Mouse (Mus musculus) heart, postnatal 14 days (tissue): ENCODE measurements around the gene Chrm1. TPM values are rescaled to one million over a fixed set of nuclear protein-coding genes. Genes with fewer than 3 reads are reported as not detected.
A peak's percentile ranks its signal among the peaks of the same experiment; 100 is the strongest.
"Not testable (repeated sequence)": the region's sequence is repeated elsewhere in the genome, so short reads cannot be mapped to it uniquely, and the experiment has no call there.

Experiments
- DNase-seq, 2 experiments: peaks; one replicate each; pipeline ENCODE4 v3.0.0; 2021 to 2022
- intact Hi-C: fragments of 180-260 bp; cut with DNase I; formaldehyde crosslinking; loops from one replicate; pipeline ENCODE4 v1.15.1; 2025
- total RNA-seq, 2 experiments: library from RNA; stranded (reverse); gene quantifications; 2 replicates each; pipeline ENCODE4 v1.2.3; 2021

The Chrm1 gene
- total RNA-seq, 2 experiments from 2014 or later, result 0.05 TPM; not detected in 1

- DNase-seq, result peak in 1 of 2 experiments; percentile 46
- intact Hi-C loops, result loop anchor here (5.0 kb wide), 1 partner anchor 102 kb away; the partner anchor contains the start of gene Ttc9c
These were observed 51.3 kb downstream of the Chrm1 start for GRCm38 (mm10) chr19:8714653-8715481.

- no peak for DNase-seq
- intact Hi-C loops, result loop anchor here (5.0 kb wide), 1 partner anchor 101 kb away; the partner anchor contains the start of gene Ttc9c
These were observed 52.5 kb downstream of the Chrm1 start for GRCm38 (mm10) chr19:8715868-8716766.

GRCm38 (mm10) chr19:8716767-8717475 lies 53.3 kb downstream of the Chrm1 start:
- intact Hi-C loops, result loop anchor here (5.0 kb wide), 1 partner anchor 100 kb away; the partner anchor contains the start of gene Ttc9c

GRCm38 (mm10) chr19:8718357-8718756 lies 54.8 kb downstream of the Chrm1 start:
- intact Hi-C loops, result loop anchor here (5.0 kb wide), 1 partner anchor 99 kb away; the partner anchor contains the start of gene Ttc9c
- DNase-seq, result peak; percentile 70 to 78

More at GRCm38 (mm10) chr19:8716767-8717475, 53.3 kb downstream of the Chrm1 start:
- DNase-seq, result no peak

GRCm38 (mm10) chr19:8719037-8719436 lies 55.4 kb downstream of the Chrm1 start:
- not testable (repeated sequence) for DNase-seq
- intact Hi-C loops, result loop anchor here (5.0 kb wide), 1 partner anchor 98 kb away; the partner anchor contains the start of gene Ttc9c

- DNase-seq, result no peak
- intact Hi-C loops, result loop anchor here (10.0 kb wide), 1 partner anchor 383 kb away; no protein-coding TSS in a partner anchor
These were observed 57.8 kb downstream of the Chrm1 start for GRCm38 (mm10) chr19:8721378-8721777.

- intact Hi-C loops, result loop anchor here (10.0 kb wide), 1 partner anchor 383 kb away; no protein-coding TSS in a partner anchor
- no peak for DNase-seq
These were observed 58.4 kb downstream of the Chrm1 start for GRCm38 (mm10) chr19:8722021-8722420.

GRCm38 (mm10) chr19:8722559-8722906 lies 58.9 kb downstream of the Chrm1 start:
- intact Hi-C loops, result loop anchor here (10.0 kb wide), 1 partner anchor 382 kb away; no protein-coding TSS in a partner anchor
- DNase-seq, result no peak

GRCm38 (mm10) chr19:8722907-8723573 lies 59.5 kb downstream of the Chrm1 start, which contains the start of gene Slc3a2:
Gene Slc3a2 (minus strand): TSS chr19:8723369.
- peak; percentile 93 to 94 for DNase-seq
- intact Hi-C loops, result loop anchor here (10.0 kb wide), 1 partner anchor 382 kb away; no protein-coding TSS in a partner anchor

GRCm38 (mm10) chr19:8723574-8724346 lies 60.2 kb downstream of the Chrm1 start:
- intact Hi-C loops, result loop anchor here (10.0 kb wide), 1 partner anchor 381 kb away; no protein-coding TSS in a partner anchor

GRCm38 (mm10) chr19:8724392-8724791 lies 60.8 kb downstream of the Chrm1 start:
- no peak for DNase-seq
- intact Hi-C loops, result loop anchor here (10.0 kb wide), 1 partner anchor 380 kb away; no protein-coding TSS in a partner anchor

More at GRCm38 (mm10) chr19:8723574-8724346, 60.2 kb downstream of the Chrm1 start:
- DNase-seq, result no peak

- intact Hi-C loops, result loop anchor here (10.0 kb wide), 1 partner anchor 380 kb away; no protein-coding TSS in a partner anchor
- DNase-seq, result no peak
These were observed 61.6 kb downstream of the Chrm1 start for GRCm38 (mm10) chr19:8725081-8725613.

- no peak for DNase-seq
- intact Hi-C loops, result loop anchor here (10.0 kb wide), 1 partner anchor 378 kb away; no protein-coding TSS in a partner anchor
These were observed 63.2 kb downstream of the Chrm1 start for GRCm38 (mm10) chr19:8726609-8727390.

GRCm38 (mm10) chr19:8727495-8728114 lies 64.0 kb downstream of the Chrm1 start:
- no peak for DNase-seq
- intact Hi-C loops, result loop anchor here (10.0 kb wide), 1 partner anchor 377 kb away; no protein-coding TSS in a partner anchor

- DNase-seq, result not testable (repeated sequence)
- intact Hi-C loops, result loop anchor here (10.0 kb wide), 1 partner anchor 376 kb away; no protein-coding TSS in a partner anchor
These were observed 64.9 kb downstream of the Chrm1 start for GRCm38 (mm10) chr19:8728335-8729099.
